Mouse (Mus musculus): ENCODE measurements around the gene Klf16.

Gene Klf16

DNA sequence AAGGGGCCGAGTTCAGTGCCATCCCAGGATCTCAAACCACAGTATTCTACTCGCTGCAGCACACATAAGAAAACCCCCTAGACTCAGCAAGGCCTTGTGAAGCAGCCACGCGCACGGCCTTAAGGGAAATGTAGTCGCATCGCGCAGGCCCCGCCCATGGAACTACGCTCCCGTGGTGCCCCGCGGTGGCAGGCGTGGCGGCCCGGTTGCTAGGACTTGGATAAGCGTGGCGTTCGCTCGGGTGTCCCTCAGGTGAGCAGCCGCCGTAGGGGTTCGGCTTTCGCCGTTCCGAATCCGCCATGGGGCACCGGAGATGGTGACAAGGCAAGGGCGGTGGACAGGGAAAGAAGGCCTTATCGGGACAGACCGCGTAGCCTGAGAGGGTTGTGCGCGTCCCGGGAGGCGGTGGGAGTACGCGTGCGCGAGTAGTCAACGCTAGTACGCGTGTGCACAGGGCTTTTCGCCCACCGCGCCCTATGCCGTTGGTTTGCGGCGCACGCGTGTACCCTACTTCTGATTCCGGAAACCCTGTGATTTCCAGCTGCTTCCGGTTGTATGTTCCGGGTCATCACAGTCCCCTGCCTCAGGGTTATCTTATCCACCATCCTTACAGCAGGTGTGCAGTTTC lies 25.7 kb upstream of the Klf16 start, which contains the start of the genes Scamp4 and Adat3:
Scamp4 (plus strand) TSS at position 175 of the 628 bp plus-strand sequence.
Adat3 (plus strand) TSS at position 183 of the 628 bp plus-strand sequence.
- Histone ChIP-seq H3K27me3 (ENCODE audit: insufficient read depth, low read length) (no peaks in the 10 kb centered on the region), H3K4me1 (replicated peaks; ENCODE audit: low read depth, low read length) (peaks cover 64% of the 10 kb centered on the region), H3K4me3 (replicated peaks; ENCODE audit: low read length) (peak within 1 kb of the TSS; percentile 92), H3K36me3 (ENCODE audit: insufficient read depth, low read length) (peaks cover 26% of the 10 kb centered on the region), H3K9me3 (ENCODE audit: low read length) (no peaks in the 10 kb centered on the region)
- TF ChIP-seq NANOG (IDR thresholded peaks at IDR 0.05; ENCODE audit: borderline replicate concordance, low read length), result no peak
- TF ChIP-seq POU5F1 (IDR thresholded peaks at IDR 0.05; ENCODE audit: borderline replicate concordance, low read length), result no peak
- TF ChIP-seq CTCF (conservative IDR thresholded peaks at IDR 0.05; ENCODE audit: low read length), result no peak

DNA sequence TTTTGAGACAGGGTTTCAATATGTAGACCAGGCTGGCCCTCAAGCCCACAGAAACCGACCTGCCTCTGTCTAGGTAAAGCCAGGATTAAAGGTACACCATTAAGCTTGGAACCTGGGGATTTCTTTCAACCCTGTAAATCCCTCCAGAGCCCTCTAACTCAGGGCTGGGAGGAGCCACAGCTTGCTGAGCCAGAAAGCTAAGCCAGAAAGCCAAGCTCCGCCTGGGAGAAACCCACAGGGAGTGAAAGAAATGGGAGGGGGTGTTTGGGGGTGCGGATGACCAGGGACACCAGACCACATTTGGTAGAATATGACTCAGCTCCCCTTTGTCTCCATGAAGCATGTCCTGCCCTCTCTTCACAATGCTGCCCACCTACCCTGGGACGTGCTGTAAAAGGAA lies 19.2 kb upstream of the Klf16 start:
- peaks cover 34% of the 10 kb centered on the region for H3K4me1 ChIP-seq (replicated peaks; ENCODE audit: low read depth, low read length)
- no peak overlapping the region for H3K4me3 ChIP-seq (replicated peaks; ENCODE audit: low read length)
- no peak for TF ChIP-seq CTCF (conservative IDR thresholded peaks at IDR 0.05; ENCODE audit: low read length)
- no peak for TF ChIP-seq POU5F1 (IDR thresholded peaks at IDR 0.05; ENCODE audit: borderline replicate concordance, low read length)
- no peak for TF ChIP-seq NANOG (IDR thresholded peaks at IDR 0.05; ENCODE audit: borderline replicate concordance, low read length)
- H3K9me3 ChIP-seq (ENCODE audit: low read length), result no peaks in the 10 kb centered on the region
- H3K27me3 ChIP-seq (ENCODE audit: insufficient read depth, low read length), result no peaks in the 10 kb centered on the region
- H3K36me3 ChIP-seq (ENCODE audit: insufficient read depth, low read length), result no peaks in the 10 kb centered on the region

DNA sequence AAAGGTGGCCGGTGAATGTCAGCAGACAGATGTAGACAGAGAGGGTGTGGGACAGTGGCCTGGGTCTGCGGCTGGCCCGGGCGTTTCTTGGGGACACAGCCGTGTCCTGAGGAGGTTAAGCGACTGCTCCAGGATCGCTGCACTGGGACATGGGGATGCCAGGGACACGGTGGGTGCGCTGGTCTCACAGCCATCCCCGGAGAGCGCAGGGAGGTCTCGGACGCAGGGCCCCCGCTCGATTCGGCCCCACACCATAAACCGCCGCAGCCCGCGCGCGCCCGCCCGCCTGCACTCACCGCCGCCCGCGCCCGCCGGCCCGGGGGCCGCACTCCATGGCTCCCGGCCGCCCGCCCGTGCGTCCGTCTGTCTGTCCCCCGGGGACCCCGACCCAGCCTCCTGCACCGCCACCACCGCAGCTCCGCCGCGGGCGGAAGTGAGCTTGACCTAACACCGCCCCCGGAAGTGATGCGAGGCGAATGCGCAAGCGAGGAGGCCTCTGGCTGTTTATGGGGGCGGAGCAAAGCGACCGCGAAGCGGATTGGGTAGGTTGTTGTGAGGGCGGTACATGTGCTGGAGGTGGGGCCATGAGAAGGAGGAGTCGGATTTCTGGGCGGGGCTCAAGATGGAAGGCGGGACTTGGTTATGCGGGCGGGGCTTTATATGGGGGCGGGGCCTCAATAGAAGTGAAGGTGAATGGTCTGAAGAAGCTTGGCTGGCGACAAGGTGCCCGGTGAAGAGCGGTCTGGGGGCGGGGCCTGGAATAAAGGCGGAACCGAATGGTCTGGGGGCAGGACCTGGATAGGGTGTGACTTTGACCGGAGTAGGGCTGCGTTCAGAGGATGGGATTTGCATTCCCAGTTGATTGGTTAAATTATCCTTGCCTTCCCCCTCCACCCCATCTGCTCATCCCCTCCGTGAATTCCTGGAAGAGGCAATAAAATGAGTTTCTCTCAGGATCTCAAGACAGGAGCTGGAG lies 13.0 kb upstream of the Klf16 start, which contains the start of gene Abhd17a:
Abhd17a (minus strand) TSS at position 463 of the 976 bp plus-strand sequence.
- H3K4me1 ChIP-seq (replicated peaks; ENCODE audit: low read depth, low read length), result peaks cover 59% of the 10 kb centered on the region
- H3K36me3 ChIP-seq (ENCODE audit: insufficient read depth, low read length), result peaks cover 12% of the 10 kb centered on the region
- peak within 1 kb of the TSS; percentile 93 for H3K4me3 ChIP-seq (replicated peaks; ENCODE audit: low read length)
- no peaks in the 10 kb centered on the region for H3K9me3 ChIP-seq (ENCODE audit: low read length)
- TF ChIP-seq CTCF (conservative IDR thresholded peaks at IDR 0.05; ENCODE audit: low read length), result no peak
- TF ChIP-seq NANOG (IDR thresholded peaks at IDR 0.05; ENCODE audit: borderline replicate concordance, low read length), result 0 out of 2 replicates have a peak, but pooled peaks have one; percentile 4
- no peaks in the 10 kb centered on the region for H3K27me3 ChIP-seq (ENCODE audit: insufficient read depth, low read length)

DNA sequence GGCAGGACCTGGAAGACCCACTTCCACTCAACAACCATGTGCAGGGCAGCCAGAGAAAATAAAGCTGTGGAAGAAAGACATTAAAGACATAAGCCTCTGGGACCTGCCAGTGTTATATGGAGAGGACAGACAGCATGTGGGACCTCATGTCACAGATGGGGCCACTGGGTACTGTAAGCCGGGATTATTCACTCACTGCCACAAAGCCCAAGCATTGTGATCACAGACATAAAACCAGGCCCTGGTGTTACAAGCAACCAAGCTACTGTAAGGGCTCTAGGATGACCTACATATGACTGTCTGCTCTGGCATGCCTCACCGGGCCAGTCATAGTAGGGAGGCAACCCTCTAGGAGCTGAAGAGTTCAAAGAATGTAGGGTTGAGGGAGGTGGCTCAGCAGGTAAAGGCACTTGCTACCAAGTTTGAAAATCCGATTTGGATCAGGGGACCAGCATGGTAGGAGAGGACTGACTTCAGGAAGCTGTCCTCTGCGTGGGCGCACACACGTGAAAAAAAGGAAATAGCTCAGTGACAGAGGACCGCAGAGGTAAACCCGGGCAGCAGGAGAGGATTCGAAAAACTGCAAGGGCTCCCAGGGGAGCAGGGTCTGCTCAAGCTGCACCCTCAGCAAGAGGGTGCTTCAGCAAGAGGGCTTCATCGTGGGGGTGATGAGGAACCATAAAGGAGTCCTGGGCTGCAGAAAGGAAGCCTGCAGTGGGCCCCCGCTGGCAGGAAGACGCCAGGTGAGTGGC lies 12.2 kb upstream of the Klf16 start:
- Histone ChIP-seq H3K27me3 (ENCODE audit: insufficient read depth, low read length) (no peaks in the 10 kb centered on the region), H3K36me3 (ENCODE audit: insufficient read depth, low read length) (peaks cover 21% of the 10 kb centered on the region), H3K4me3 (replicated peaks; ENCODE audit: low read length) (peak overlapping the region; percentile 93), H3K4me1 (replicated peaks; ENCODE audit: low read depth, low read length) (peaks cover 67% of the 10 kb centered on the region), H3K9me3 (ENCODE audit: low read length) (no peaks in the 10 kb centered on the region)
- no peak for TF ChIP-seq POU5F1 (IDR thresholded peaks at IDR 0.05; ENCODE audit: borderline replicate concordance, low read length)
- no peak for TF ChIP-seq CTCF (conservative IDR thresholded peaks at IDR 0.05; ENCODE audit: low read length)
- TF ChIP-seq NANOG (IDR thresholded peaks at IDR 0.05; ENCODE audit: borderline replicate concordance, low read length), result no peak

DNA sequence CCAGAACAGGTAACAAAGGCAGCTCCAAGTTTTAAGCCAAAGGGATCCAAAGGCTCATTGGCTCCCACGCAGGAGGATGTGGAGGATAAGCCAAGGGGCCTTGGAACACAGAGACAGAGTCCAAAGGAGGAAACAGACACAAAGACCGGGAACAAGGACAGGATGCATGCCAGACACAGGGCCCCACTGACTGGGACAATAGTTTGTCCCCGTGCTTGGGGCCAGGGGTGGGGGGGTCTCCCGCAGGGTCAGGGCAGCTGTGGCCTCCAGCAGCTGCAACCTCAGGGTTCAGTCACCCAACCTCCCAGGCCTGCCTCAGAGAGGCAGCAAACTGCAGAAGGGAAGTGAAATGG lies 10.2 kb upstream of the Klf16 start:
- H3K4me1 ChIP-seq (replicated peaks; ENCODE audit: low read depth, low read length), result peaks cover 85% of the 10 kb centered on the region
- H3K27me3 ChIP-seq (ENCODE audit: insufficient read depth, low read length), result no peaks in the 10 kb centered on the region
- TF ChIP-seq POU5F1 (IDR thresholded peaks at IDR 0.05; ENCODE audit: borderline replicate concordance, low read length) (no peak), NANOG (IDR thresholded peaks at IDR 0.05; ENCODE audit: borderline replicate concordance, low read length) (no peak), CTCF (conservative IDR thresholded peaks at IDR 0.05; ENCODE audit: low read length) (no peak)
- H3K4me3 ChIP-seq (replicated peaks; ENCODE audit: low read length), result peak overlapping the region; percentile 70
- peaks cover 39% of the 10 kb centered on the region for H3K36me3 ChIP-seq (ENCODE audit: insufficient read depth, low read length)
- H3K9me3 ChIP-seq (ENCODE audit: low read length), result no peaks in the 10 kb centered on the region

DNA sequence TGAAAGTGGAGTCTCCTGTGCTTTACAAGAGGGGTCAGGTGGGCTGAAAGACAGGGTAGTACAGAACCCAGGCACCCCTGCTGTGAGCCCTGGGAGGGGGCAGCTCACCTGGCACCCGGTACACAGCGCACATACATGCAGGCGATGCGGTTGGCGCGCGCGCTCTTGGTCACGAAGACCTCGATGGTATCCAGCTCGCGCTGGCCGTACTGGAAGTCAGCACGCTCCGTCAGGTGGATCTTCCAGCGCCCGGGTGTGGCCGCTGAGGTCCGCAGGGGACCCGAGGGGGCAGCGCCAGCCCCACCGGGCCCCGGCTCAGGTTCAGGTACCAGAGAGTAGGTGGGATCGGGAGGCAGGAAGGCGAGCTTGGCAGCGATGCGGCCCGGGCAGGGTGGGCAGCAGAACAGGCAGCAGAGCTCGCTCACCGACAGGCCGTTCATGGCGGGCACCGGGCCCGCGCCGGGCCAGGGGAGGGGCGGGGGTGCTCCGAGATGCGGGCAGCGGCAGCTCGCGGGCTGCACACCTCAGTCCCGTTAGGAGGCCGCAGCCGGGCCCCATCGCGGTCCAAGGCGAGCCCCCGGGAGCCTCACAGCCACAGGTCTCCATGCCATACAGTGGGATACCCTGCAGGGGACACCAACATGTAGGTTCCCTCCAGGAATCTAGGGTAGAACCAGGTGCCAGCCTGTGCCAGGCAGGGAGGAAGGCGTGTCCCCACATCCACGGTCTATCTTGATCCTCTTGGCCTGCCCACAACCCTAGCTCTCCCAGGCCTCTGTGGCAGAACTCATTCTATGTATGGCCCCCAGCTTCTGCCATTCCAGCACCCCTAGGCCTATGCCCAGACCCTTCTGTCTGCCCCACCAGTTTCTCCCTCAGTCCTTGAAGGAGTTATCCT lies 9.5 kb upstream of the Klf16 start:
- Histone ChIP-seq H3K9me3 (ENCODE audit: low read length) (no peaks in the 10 kb centered on the region), H3K4me1 (replicated peaks; ENCODE audit: low read depth, low read length) (peaks cover 80% of the 10 kb centered on the region), H3K4me3 (replicated peaks; ENCODE audit: low read length) (peak overlapping the region; percentile 70), H3K27me3 (ENCODE audit: insufficient read depth, low read length) (no peaks in the 10 kb centered on the region), H3K36me3 (ENCODE audit: insufficient read depth, low read length) (peaks cover 43% of the 10 kb centered on the region)
- TF ChIP-seq POU5F1 (IDR thresholded peaks at IDR 0.05; ENCODE audit: borderline replicate concordance, low read length), result no peak

DNA sequence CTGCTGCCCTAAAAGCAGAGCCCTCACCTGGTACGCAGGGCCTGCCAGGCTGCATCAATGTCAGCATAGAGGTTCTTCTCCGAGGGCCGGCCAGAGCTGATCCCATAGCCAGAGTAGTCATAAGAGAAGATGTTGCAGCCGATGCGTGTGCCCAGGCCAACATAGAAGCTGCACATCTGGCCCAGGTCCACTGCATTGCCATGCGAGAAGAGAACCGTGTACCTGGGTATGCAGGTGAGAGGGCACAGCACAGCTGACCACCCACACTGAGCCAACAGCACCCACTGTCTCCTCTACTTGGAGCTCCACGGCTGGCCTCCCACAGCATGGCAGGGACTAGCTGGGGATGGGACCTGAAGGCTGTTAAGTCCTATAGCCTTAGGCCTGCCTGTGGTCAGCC lies 8.5 kb upstream of the Klf16 start:
- Histone ChIP-seq H3K4me1 (replicated peaks; ENCODE audit: low read depth, low read length) (peaks cover 70% of the 10 kb centered on the region), H3K36me3 (ENCODE audit: insufficient read depth, low read length) (peaks cover 54% of the 10 kb centered on the region), H3K4me3 (replicated peaks; ENCODE audit: low read length) (no peak overlapping the region; the same call in 1 of the 2 replicates), H3K27me3 (ENCODE audit: insufficient read depth, low read length) (no peaks in the 10 kb centered on the region), H3K9me3 (ENCODE audit: low read length) (no peaks in the 10 kb centered on the region)
- TF ChIP-seq NANOG (IDR thresholded peaks at IDR 0.05; ENCODE audit: borderline replicate concordance, low read length) (no peak), POU5F1 (IDR thresholded peaks at IDR 0.05; ENCODE audit: borderline replicate concordance, low read length) (no peak), CTCF (conservative IDR thresholded peaks at IDR 0.05; ENCODE audit: low read length) (no peak)
